Mouse (Mus musculus): ENCODE measurements around the gene Tmem52b. TPM values are rescaled to one million over a fixed set of nuclear protein-coding genes. Genes with fewer than 3 reads are reported as not detected.

Tmem52b gene
- polyA plus RNA-seq (2017; shearing (Covaris generic)): not detected

GRCm38 (mm10) chr6:129512367-129512766 lies at the start of gene Tmem52b:
TSS of gene Tmem52b (plus strand) at chr6:129512555.

GRCm38 (mm10) chr6:129507024-129507423 lies 5.3 kb upstream of the Tmem52b start, which contains the start of gene Olr1:
TSS of gene Olr1 (minus strand) at chr6:129507165.

DNA sequence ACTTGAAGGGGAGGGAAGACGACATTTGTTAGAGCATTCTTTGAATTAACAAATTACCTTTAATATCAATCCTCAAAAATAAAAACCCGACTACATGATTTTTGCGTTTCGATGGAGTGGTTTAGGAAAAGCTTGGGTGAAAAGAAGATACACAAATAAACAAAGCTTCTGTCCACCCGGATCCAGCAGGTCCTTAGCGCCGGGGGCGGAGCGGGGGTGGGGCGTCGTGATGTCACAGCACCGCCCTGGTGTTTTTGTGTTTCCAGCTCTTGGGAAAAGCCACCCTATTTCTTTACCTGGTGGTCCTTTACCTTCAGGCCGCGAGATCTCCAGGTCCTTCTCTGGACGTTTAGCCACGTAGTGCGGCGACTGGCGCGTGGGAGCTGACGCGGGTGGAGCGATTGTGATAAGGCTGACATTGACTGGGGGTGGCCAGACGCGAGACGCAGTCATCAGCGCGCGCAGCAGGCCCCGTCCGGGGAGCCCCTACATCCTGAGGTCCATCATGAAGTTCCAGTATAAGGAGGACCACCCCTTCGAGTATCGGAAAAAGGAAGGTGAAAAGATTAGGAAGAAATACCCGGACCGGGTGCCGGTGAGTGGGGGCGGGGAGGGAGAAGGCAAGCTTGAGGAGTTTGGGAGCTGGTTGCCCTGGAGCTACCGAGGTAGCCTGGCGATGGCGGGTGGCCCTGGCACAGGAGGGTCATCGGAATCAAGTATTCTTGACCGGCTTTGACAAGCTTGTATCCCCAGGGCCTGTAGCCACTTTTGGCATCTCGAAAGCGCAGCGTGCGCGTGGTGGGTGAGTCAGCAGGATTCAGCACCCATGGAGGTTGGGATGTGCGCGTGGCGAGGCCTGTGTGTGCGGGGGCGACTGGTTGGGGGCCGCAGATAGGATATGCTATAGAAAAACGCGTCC lies 20.8 kb downstream of the Tmem52b start, which contains the start of gene Gabarapl1:
Gabarapl1 (plus strand) TSS at position 219 of the 919 bp plus-strand sequence.

Other genes with a start within 250 kb of the Tmem52b start
- 100 to 1,000 TPM; 116 to 179 TPM for gene Cd69, start 237.1 kb upstream of the Tmem52b start, polyA plus RNA-seq (2017; shearing (Covaris generic))
- not detected for gene 4922502D21Rik, start 180.8 kb upstream of the Tmem52b start, polyA plus RNA-seq (2017; shearing (Covaris generic))
- 1 to 10 TPM in 1 of 2 experiments, under 1 TPM in 1; 0.27 to 1.6 TPM for gene Clec12a, start 169.9 kb upstream of the Tmem52b start, polyA plus RNA-seq (2017; shearing (Covaris generic))
- not detected for gene Clec12b, start 126.7 kb upstream of the Tmem52b start, polyA plus RNA-seq (2017; shearing (Covaris generic))
- under 1 TPM in 1 of 2 experiments, not detected in 1; 0.75 TPM for gene Clec1b, start 115.3 kb upstream of the Tmem52b start, polyA plus RNA-seq (2017; shearing (Covaris generic))
- gene Clec9a, start 103.7 kb upstream of the Tmem52b start, polyA plus RNA-seq (2017; shearing (Covaris generic)): not detected
- not detected for gene Clec1a, start 60.6 kb upstream of the Tmem52b start, polyA plus RNA-seq (2017; shearing (Covaris generic))
- gene Olr1, start 5.4 kb upstream of the Tmem52b start, polyA plus RNA-seq (2017; shearing (Covaris generic)): under 1 TPM in 1 of 2 experiments, not detected in 1; 0.49 TPM
- 10 to 100 TPM in 1 of 2 experiments, 1 to 10 TPM in 1; 6.1 to 12.8 TPM for gene Gabarapl1, start 20.6 kb downstream of the Tmem52b start, polyA plus RNA-seq (2017; shearing (Covaris generic))
- gene Klre1, start 65.3 kb downstream of the Tmem52b start, polyA plus RNA-seq (2017; shearing (Covaris generic)): not detected
- 1 to 10 TPM; 1.4 to 2.8 TPM for gene Klrd1, start 79.2 kb downstream of the Tmem52b start, polyA plus RNA-seq (2017; shearing (Covaris generic))
- 1 to 10 TPM in 1 of 2 experiments, under 1 TPM in 1; 0.87 to 2.1 TPM for gene Klrk1, start 111.3 kb downstream of the Tmem52b start, polyA plus RNA-seq (2017; shearing (Covaris generic))
- not detected for gene Klrc3, start 130.8 kb downstream of the Tmem52b start, polyA plus RNA-seq (2017; shearing (Covaris generic))
- gene Klrc2, start 148.1 kb downstream of the Tmem52b start, polyA plus RNA-seq (2017; shearing (Covaris generic)): under 1 TPM; 0.42 to 0.72 TPM
- gene Klrc1, start 166.4 kb downstream of the Tmem52b start, polyA plus RNA-seq (2017; shearing (Covaris generic)): 1 to 10 TPM in 1 of 2 experiments, under 1 TPM in 1; 0.52 to 1.2 TPM
- under 1 TPM in 1 of 2 experiments, not detected in 1; 0.34 TPM for gene Klri1, start 204.6 kb downstream of the Tmem52b start, polyA plus RNA-seq (2017; shearing (Covaris generic))
- under 1 TPM in 1 of 2 experiments, not detected in 1; 0.14 TPM for gene Klri2, start 227.9 kb downstream of the Tmem52b start, polyA plus RNA-seq (2017; shearing (Covaris generic))

Data from activated CD4-positive, CD25-positive, alpha-beta regulatory T cell (primary cell).